Mouse (Mus musculus) kidney, postnatal 14 days (tissue): ENCODE measurements around the gene Ptgds.

ENCODE experiments used
- DNase-seq: peaks from one replicate; pipeline ENCODE4 v3.0.0; 2022; ENCODE audit warnings: mixed read lengths

Ptgds gene

DNA sequence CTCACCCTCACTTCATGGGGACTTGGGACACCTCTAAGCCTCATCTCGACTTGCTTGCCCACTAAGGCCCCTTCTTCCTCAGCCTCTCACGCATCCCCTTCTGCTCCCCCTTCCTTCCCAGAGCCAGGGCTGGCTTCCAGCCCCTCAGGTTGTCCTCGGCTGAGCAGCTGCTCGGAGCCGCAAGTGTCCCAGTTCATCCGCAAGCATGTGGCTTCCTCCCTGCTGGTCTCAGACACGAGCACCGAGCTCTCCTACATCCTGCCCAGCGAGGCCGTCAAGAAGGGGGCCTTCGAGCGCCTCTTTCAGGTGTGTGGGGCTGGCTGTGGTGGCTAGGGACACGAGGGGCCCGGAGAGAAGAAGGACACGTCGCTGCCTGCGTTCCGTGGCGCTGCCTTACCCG lies 28.8 kb downstream of the Ptgds start:
- DNase-seq: no peak

DNA sequence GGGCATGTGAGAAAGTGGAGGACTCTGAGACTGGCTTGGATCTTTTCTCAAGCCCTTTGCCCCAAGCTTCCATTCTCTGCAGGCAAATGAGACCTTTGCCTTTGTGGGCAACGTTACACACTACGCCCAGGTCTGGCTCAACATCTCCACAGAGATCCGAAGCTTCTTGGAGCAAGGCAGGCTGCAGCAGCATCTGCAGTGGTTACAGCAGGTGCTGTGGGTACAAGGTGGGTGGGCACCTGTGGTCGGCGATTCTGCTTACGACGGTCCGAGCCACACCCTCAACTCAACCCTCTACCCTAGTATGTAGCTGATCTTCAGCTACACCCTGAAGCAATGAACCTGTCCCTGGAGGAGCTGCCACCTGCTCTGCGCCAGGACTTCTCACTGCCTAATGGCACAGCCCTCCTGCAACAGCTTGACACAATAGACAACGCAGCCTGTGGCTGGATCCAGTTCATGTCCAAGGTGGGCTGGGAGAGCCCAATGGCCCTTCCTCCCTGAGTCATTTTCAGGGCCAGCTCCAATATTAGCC lies 33.5 kb downstream of the Ptgds start:
- DNase-seq: no peak

- DNase-seq: no peak
These were observed 35.6 kb downstream of the Ptgds start for GRCm38 (mm10) chr2:25434292-25434691.

DNA sequence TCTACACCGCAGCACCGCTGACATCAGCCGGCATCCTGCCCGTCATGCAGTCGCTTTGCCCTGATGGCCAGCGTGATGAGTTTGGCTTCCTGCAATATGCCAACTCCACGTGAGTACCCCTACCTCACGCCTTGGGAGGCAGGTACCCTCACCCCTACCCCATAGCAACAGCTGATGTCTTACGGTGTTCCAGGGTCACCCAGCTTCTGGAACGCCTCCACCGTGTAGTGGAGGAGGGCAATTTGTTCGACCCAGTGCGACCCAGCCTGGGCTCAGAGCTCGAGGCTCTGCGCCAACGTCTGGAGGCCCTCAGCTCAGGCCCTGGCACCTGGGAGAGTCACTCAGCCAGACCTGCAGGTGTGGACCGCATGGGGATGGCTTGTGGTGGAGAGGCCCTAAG lies 36.7 kb downstream of the Ptgds start:
- no peak for DNase-seq

DNA sequence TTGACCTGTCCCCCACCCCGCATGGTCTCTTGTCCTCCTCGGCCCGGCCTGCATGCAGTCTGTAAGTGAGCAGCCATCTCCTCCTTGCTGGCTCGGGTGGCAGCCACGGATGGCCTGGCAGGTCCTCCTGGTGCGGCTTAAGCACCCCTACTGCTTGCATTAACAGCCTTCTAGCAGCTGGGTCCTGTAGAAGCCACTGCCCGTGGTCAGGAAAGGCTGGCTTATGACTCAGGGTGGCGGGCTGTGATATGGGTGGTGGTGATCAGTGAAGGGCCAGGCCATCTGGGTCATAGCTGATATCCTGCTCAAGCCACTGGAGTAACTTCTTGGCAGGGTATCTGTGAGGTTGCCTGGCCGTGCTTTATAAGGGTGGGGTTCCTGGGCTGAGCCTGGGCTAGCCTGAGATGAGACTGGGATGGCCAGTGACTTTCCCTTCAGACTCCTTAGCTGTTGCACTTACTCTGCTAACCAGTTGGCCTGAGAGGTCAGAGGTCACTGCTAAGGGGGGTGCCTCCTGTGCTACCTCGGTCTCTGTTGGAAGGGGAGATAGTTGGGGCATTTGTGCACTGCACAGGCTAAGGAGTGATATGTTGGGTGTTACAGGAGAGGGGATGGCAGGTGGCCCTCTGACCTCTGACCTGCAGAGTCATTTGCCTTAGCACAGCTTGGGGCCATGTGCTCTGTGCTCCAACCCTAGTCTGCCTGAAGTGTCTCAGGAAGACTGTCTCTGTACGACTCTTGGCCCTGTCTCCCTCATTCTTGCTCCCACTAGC lies 37.3 kb downstream of the Ptgds start:
- no peak for DNase-seq

GRCm38 (mm10) chr2:25431308-25431855 lies 38.5 kb downstream of the Ptgds start:
- DNase-seq: no peak

DNA sequence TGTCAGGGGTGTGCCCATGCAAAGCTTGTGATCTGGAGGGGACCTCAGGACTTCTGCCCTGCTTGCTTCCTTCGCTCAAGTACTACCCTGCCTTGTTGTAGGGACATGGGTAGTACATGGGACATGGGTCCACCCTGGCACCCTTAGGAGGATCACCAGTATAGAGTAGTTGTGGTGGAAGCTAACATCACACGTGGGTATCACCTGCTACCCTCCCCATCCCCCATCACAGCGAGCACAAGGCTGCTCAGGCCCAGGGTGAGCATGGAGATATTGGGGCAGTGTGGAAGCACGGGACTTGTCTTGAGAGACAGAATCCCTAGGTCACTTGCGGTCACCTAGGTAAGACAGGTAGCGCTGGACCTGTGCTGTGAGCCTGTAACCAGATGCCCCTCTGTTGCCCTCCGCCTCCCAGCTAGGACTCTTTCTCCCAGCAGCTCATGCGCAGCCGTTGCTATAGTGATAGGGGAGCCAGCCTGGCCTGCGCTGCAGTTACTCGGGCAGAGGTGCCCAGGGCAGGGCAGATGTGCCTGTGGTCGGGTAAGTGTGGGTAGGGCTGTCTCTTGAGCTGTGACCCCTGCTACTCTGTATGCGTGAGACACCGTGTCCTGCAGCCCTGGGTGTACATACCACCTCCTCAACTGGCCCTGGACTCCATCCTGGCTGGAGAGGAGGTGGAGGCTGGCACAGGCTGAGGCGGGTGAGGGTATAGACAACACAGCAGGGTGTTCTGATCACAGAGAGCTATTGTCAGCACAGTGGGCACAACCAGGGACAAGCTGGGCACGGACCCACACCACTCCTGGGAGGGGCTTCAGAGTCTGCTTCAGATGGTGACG lies 39.2 kb downstream of the Ptgds start:
- DNase-seq: peak; percentile 65

DNA sequence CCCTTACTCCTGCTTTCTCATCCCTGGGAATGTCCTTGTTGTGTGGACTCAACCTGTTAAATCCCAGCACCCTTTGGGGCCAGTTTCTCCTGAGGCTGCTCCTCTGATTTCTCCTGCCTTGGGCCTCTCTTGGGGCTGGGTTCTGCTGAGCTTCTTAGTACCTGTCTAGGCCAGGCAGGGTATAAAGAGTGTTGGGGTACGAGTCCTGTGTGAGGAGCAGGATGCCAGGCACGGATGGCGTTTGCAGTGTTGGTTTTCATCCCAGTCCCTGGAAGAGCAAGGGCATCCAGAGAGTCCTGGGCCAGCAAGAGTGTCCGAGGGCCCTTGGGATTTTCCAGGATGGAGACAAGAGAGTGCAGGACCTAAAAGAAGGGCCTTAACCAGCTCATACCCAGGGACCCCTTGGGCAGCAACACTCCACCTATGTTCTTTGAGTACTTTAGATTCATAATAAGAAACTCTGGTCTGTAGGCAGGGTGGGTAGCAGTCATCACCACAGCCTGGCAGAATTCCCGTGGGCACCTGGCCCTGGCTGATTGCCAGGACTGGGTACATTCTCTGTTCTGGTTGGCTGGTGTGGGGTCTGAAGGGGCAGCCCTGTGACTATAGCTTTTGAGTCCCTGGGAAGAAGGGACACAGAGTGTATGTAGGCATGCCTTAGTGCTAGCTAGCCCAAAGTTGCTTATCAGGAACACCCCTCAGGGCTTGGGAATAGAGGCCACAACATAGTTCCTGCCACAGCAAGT lies 40.2 kb downstream of the Ptgds start:
- peak; percentile 52 for DNase-seq

DNA sequence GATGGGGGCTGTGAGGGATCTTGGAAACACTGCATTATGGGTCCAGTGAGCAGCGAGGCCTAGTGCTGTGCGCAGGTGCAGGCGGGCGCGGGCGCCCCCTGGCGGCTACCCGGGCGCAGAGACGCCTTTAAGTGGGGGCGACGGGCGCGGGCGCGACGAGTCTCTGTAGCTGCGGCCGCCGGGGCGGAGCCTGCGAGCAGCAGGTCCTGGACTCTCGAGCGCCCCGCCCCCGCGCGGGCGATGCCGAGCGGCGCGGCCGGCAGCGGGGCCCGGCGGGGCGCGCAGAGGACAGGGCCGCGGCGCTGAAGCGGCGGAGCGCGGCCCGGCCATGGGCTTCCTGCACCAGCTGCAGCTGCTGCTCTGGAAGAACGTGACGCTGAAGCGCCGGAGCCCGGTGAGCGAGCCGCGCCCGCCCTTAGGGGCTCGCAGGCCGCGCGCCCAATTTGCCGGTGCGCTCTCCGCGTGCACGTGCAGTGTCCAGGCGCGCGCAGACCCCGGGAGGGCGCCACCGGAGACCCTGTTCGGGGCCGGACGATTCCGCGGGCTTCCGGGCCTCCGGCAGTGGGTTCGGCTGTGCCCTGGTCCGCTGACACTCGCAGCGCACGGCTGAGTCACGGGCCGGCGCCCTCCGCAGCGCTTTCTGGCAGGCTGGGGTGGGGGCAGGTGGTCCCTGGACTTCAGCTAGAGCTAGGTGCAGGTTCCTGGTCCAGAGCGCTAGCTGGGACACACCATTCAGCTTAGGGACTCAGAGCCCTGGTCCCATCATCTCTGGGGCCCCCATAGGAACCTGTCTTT lies 41.2 kb downstream of the Ptgds start, which contains the start of gene Abca2:
TSS of gene Abca2 (plus strand) at position 262 of the 795 bp plus-strand sequence.
- peak; percentile 97 for DNase-seq

GRCm38 (mm10) chr2:25427256-25427655 lies 42.6 kb downstream of the Ptgds start:
- DNase-seq: no peak

- peak; percentile 72 for DNase-seq
These were observed 43.1 kb downstream of the Ptgds start for GRCm38 (mm10) chr2:25426721-25427191.

DNA sequence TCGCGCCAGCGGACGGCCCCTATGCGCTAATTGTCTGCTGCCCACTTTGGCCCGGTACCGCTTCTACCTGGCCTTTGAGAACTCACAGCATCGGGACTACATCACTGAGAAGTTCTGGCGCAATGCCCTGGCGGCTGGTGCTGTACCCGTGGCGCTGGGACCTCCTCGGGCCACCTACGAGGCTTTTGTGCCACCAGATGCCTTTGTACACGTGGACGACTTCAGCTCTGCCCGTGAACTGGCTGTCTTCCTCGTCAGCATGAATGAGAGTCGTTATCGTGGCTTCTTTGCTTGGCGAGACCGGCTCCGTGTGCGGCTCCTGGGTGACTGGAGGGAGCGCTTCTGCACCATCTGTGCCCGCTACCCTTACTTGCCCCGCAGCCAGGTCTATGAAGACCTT lies 44.4 kb downstream of the Ptgds start:
- DNase-seq: no peak

DNA sequence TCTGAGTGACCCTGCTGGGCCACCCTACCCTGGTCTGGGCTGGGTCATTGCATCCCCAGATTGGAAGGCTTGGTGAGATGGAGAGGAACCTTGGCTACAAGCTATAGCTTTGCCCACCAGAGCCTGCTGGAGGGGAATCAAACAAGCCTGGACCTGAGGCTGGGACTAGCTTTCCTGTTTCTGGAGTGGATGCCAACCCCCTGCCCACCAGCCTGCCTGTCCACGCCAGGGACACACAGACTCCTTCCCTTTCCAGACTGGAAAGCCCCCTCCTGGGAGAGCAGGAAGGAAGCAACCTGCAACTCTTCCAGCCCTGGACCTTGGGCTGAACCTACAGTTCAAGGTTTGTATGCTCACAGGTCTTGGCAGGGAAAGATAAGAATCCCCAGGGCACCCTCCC lies 46.2 kb downstream of the Ptgds start:
- DNase-seq: no peak

DNA sequence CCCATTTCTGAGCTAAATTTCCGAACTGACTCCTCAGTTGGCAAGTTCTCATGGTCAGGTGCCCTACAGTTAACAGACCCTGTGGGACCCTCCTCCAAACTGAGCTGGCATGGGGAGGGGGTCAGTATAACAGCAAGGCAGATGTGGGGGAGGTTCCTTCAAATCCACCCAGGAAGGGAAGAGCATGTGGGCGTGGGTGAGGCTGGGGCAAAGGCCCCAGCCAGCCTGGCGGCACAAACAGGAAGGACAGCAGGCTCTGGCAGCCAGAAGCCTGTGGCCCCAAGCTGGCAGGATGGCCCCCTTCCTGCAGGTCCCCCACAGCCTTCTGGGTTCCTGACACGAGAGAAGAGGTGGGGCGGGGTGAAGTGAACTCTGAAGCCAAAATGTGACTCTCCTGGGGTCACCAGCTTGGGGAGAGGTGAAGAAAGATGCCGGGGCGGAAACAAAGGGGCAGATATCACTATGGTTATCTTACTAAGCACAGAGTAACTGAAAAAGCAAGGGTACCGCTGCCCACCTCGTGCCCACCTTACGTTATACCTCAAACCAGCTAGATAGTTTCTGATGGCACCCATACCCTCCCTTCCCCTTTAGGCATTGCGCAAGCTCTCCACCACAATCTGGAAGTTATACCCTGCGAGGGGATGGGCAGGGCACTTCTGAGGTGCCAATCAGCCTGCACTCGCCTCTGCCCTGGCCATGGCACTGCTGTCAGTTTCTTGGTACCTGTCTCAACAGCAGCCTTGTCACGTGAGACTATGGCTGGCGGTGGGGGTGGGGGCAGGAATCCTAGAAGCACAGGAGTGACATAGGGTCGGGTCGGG lies 47.0 kb downstream of the Ptgds start, which contains the start of gene Fut7:
TSS of gene Fut7 (plus strand) at position 681 of the 824 bp plus-strand sequence.
- DNase-seq: no peak

GRCm38 (mm10) chr2:25421896-25422295 lies 48.0 kb downstream of the Ptgds start:
- DNase-seq: peak; percentile 54

DNA sequence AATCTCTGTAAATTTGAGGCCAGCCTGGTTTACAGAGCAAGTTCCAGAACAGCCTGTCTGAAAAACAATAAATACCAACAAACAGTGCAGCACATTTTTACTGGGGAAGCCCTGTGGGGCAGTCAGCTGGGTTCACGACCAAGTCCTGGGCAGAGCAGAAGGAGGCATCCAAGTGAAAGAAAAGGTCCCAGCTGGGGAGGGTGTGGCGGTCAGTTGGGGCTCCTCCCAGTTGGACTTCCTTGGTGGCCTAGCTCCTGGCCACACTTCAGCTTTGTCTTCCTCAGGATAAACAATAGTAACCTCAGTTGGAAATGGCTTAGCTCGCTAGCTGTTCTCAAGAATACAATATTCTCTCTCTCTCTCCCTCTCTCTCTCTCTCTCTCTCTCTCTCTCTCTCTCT lies 52.4 kb downstream of the Ptgds start:
- DNase-seq: no peak
